Mouse (Mus musculus): ENCODE data around the gene Zc2hc1c. TPM values are rescaled to one million over a fixed set of nuclear protein-coding genes. Genes with fewer than 3 reads are reported as not detected.

Gene Zc2hc1c
- polyA plus RNA-seq, 1 experiment from 2014 or later: 1.1 TPM

- Histone ChIP-seq H3K9me3 (no peaks in the 10 kb centered on the region), H3K9ac (replicated peaks) (no peak overlapping the region), H3K4me2 (no peak overlapping the region), H3K27ac (no peak overlapping the region), H3K27me3 (no peaks in the 10 kb centered on the region), H3K4me1 (replicated peaks) (peaks cover 20% of the 10 kb centered on the region), H3K36me3 (peaks cover 30% of the 10 kb centered on the region), H3K4me3 (replicated peaks) (no peak overlapping the region)
- ATAC-seq (ENCODE audit: insufficient number of reproducible peaks, insufficient read depth, low FRiP score, low TSS enrichment, low read depth): no peak
- 47% methylated on average over 1 of the region's 1 CpGs for WGBS
Measured at GRCm38 (mm10) chr12:85341131-85341530, 52.7 kb downstream of the Zc2hc1c start.

GRCm38 (mm10) chr12:85342310-85342709, 53.9 kb downstream of the Zc2hc1c start:
- no peak for ATAC-seq (ENCODE audit: insufficient number of reproducible peaks, insufficient read depth, low FRiP score, low TSS enrichment, low read depth)
- Histone ChIP-seq H3K36me3 (peaks cover 24% of the 10 kb centered on the region), H3K4me2 (no peak overlapping the region), H3K9me3 (no peaks in the 10 kb centered on the region), H3K4me1 (replicated peaks) (peaks cover 20% of the 10 kb centered on the region), H3K27me3 (no peaks in the 10 kb centered on the region), H3K4me3 (replicated peaks) (no peak overlapping the region), H3K9ac (replicated peaks) (no peak overlapping the region), H3K27ac (no peak overlapping the region)
- WGBS: 90% methylated on average over 4 of the region's 4 CpGs

GRCm38 (mm10) chr12:85344252-85344651, 55.9 kb downstream of the Zc2hc1c start:
- no peaks in the 10 kb centered on the region for H3K9me3 ChIP-seq
- H3K27ac ChIP-seq: 0 out of 2 replicates have a peak overlapping the region, but pooled peaks have one; percentile 13
- H3K36me3 ChIP-seq: peaks cover 42% of the 10 kb centered on the region
- peaks cover 12% of the 10 kb centered on the region for H3K4me1 ChIP-seq (replicated peaks)
- no peak overlapping the region for H3K4me2 ChIP-seq
- no peak overlapping the region for H3K9ac ChIP-seq (replicated peaks)
- ATAC-seq (ENCODE audit: insufficient number of reproducible peaks, insufficient read depth, low FRiP score, low TSS enrichment, low read depth): peak; percentile 37; the same call in 1 of the 2 replicates
- H3K4me3 ChIP-seq (replicated peaks): no peak overlapping the region
- H3K27me3 ChIP-seq: no peaks in the 10 kb centered on the region
- 24% methylated on average over 7 of the region's 7 CpGs for WGBS

DNA sequence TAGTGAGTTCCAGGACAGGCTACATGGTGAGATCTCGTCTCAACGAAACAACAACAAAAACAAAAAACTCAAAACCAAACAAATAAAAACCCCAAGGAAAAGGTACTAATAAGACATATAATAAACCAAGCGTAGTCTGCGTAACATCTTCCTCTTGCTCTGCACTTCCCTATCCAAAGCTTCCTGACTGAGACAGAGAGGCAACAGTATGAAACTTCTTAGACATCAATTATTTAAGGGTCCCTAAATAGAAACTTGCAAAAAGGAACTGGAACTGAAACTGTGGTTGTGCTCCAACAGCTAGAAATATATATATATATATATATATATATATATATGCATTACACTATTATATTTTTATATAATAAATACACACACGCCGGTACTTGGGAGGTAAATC, 57.2 kb downstream of the Zc2hc1c start:
- 90% methylated on average over 6 of the region's 6 CpGs for WGBS
- H3K9ac ChIP-seq (replicated peaks): no peak overlapping the region
- no peak overlapping the region for H3K4me3 ChIP-seq (replicated peaks)
- peaks cover 55% of the 10 kb centered on the region for H3K36me3 ChIP-seq
- no peaks in the 10 kb centered on the region for H3K27me3 ChIP-seq
- H3K4me2 ChIP-seq: no peak overlapping the region
- no peak overlapping the region for H3K27ac ChIP-seq
- H3K9me3 ChIP-seq: no peaks in the 10 kb centered on the region
- no peak for ATAC-seq (ENCODE audit: insufficient number of reproducible peaks, insufficient read depth, low FRiP score, low TSS enrichment, low read depth)
- H3K4me1 ChIP-seq (replicated peaks): peaks cover 5% of the 10 kb centered on the region; the same call in 1 of the 2 replicates

- Histone ChIP-seq H3K4me3 (replicated peaks) (no peak overlapping the region), H3K4me1 (replicated peaks) (peaks cover 3% of the 10 kb centered on the region; the same call in 1 of the 2 replicates), H3K27me3 (no peaks in the 10 kb centered on the region), H3K9me3 (no peaks in the 10 kb centered on the region), H3K27ac (no peak overlapping the region), H3K4me2 (no peak overlapping the region), H3K9ac (replicated peaks) (no peak overlapping the region), H3K36me3 (peaks cover 56% of the 10 kb centered on the region)
- 66% methylated on average over 3 of the region's 3 CpGs for WGBS
- ATAC-seq (ENCODE audit: insufficient number of reproducible peaks, insufficient read depth, low FRiP score, low TSS enrichment, low read depth): no peak
Measured at GRCm38 (mm10) chr12:85346374-85346773, 58.0 kb downstream of the Zc2hc1c start.

DNA sequence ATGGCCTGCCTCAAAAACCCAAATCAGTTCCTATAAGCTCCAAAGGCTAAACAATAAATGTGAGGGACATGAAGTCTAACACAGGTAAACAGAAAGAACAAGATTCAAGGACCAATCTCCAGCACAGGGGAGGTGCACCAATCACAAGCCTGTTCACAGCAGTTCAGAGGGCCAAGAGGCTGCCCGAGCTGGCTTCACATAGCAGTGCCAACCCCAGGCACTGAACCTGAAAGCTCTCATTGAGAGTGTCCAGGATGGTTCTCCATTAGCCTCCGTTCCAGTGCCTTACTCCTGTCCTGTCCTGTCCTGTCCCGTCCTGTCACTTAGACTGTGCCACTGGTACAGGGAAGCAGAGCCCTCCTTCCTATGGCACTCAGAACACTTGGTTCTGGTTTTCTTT, 58.8 kb downstream of the Zc2hc1c start:
- Histone ChIP-seq H3K36me3 (peaks cover 57% of the 10 kb centered on the region), H3K9ac (replicated peaks) (no peak overlapping the region), H3K27ac (no peak overlapping the region), H3K9me3 (no peaks in the 10 kb centered on the region), H3K4me1 (replicated peaks) (no peaks in the 10 kb centered on the region), H3K4me3 (replicated peaks) (no peak overlapping the region), H3K27me3 (no peaks in the 10 kb centered on the region), H3K4me2 (no peak overlapping the region)
- no peak for ATAC-seq (ENCODE audit: insufficient number of reproducible peaks, insufficient read depth, low FRiP score, low TSS enrichment, low read depth)
- 75% methylated on average over 3 of the region's 3 CpGs for WGBS

GRCm38 (mm10) chr12:85348338-85348737, 59.9 kb downstream of the Zc2hc1c start:
- H3K27ac ChIP-seq: 0 out of 2 replicates have a peak overlapping the region, but pooled peaks have one; percentile 14
- no peaks in the 10 kb centered on the region for H3K27me3 ChIP-seq
- peaks cover 58% of the 10 kb centered on the region for H3K36me3 ChIP-seq
- H3K4me1 ChIP-seq (replicated peaks): no peaks in the 10 kb centered on the region
- no peak overlapping the region for H3K9ac ChIP-seq (replicated peaks)
- no peaks in the 10 kb centered on the region for H3K9me3 ChIP-seq
- no peak overlapping the region for H3K4me2 ChIP-seq
- H3K4me3 ChIP-seq (replicated peaks): no peak overlapping the region
- WGBS: 86% methylated on average over 6 of the region's 6 CpGs
- ATAC-seq (ENCODE audit: insufficient number of reproducible peaks, insufficient read depth, low FRiP score, low TSS enrichment, low read depth): no peak

Small RNAs within 50 kb of the gene (microRNA-seq; reads per million reads assigned to microRNA genes)
- gene Mir6938: not detected

Other genes starting within 250 kb of the Zc2hc1c start
- 3.0 and 4.2 TPM in 2 replicates for gene Prox2, start 177.8 kb upstream of the Zc2hc1c start, polyA plus RNA-seq (2016; fragmentation: Nextera tagmentation; extraction: Ambion mirVana)
- 113 and 115 TPM in 2 replicates for gene Dlst, start 177.8 kb upstream of the Zc2hc1c start, polyA plus RNA-seq (2016; fragmentation: Nextera tagmentation; extraction: Ambion mirVana)
- 0.46 and 0.56 TPM in 2 replicates for gene Rps6kl1, start 137.3 kb upstream of the Zc2hc1c start, polyA plus RNA-seq (2016; fragmentation: Nextera tagmentation; extraction: Ambion mirVana)
- gene Pgf, start 110.8 kb upstream of the Zc2hc1c start, polyA plus RNA-seq (2016; fragmentation: Nextera tagmentation; extraction: Ambion mirVana): 17.0 and 17.8 TPM in 2 replicates
- gene Eif2b2, start 69.1 kb upstream of the Zc2hc1c start, polyA plus RNA-seq (2016; fragmentation: Nextera tagmentation; extraction: Ambion mirVana): 80.6 and 83.3 TPM in 2 replicates
- 10.9 and 11.1 TPM in 2 replicates for gene Mlh3, start 18.0 kb upstream of the Zc2hc1c start, polyA plus RNA-seq (2016; fragmentation: Nextera tagmentation; extraction: Ambion mirVana)
- 58.6 and 62.8 TPM in 2 replicates for gene Acyp1, start 153 bp upstream of the Zc2hc1c start, polyA plus RNA-seq (2016; fragmentation: Nextera tagmentation; extraction: Ambion mirVana)
- gene Nek9, start 50.8 kb downstream of the Zc2hc1c start, polyA plus RNA-seq (2016; fragmentation: Nextera tagmentation; extraction: Ambion mirVana): 31.1 and 39.1 TPM in 2 replicates
- 264 and 268 TPM in 2 replicates for gene Tmed10, start 86.3 kb downstream of the Zc2hc1c start, polyA plus RNA-seq (2016; fragmentation: Nextera tagmentation; extraction: Ambion mirVana)
- 2.0 and 2.7 TPM in 2 replicates for gene Fos, start 185.3 kb downstream of the Zc2hc1c start, polyA plus RNA-seq (2016; fragmentation: Nextera tagmentation; extraction: Ambion mirVana)